Mouse (Mus musculus) fibroblast of lung, adult 2 months (primary cell): ENCODE results near the gene Srrd.
A peak's percentile ranks its signal among the peaks of the same experiment; 100 is the strongest.
"Not testable (repeated sequence)": the region's sequence is repeated elsewhere in the genome, so short reads cannot be mapped to it uniquely, and the experiment has no call there.

Source experiments
- DNase-seq: peaks from one replicate; pipeline ENCODE4 v3.0.0-alpha.2; 2011; ENCODE audit warnings: low read depth

Gene Srrd

GRCm38 (mm10) chr5:112356322-112356721, 13.5 kb upstream of the Srrd start:
- DNase-seq, result no peak

- DNase-seq, result no peak
These were observed 13.1 kb upstream of the Srrd start, which contains the start of gene Gm6583 for GRCm38 (mm10) chr5:112355910-112356309. Gene Gm6583 (minus strand): TSS chr5:112356033.

GRCm38 (mm10) chr5:112355493-112355892, 12.7 kb upstream of the Srrd start:
- DNase-seq, result no peak

- DNase-seq, result no peak
These were observed 6.3 kb upstream of the Srrd start for GRCm38 (mm10) chr5:112349169-112349568.

GRCm38 (mm10) chr5:112346211-112346965, 3.5 kb upstream of the Srrd start:
- no peak for DNase-seq

GRCm38 (mm10) chr5:112344092-112344960, 1.5 kb upstream of the Srrd start:
- no peak for DNase-seq

GRCm38 (mm10) chr5:112343205-112343595, 360 bp upstream of the Srrd start:
- no peak for DNase-seq

GRCm38 (mm10) chr5:112339215-112339614, 3.6 kb downstream of the Srrd start:
- no peak for DNase-seq

GRCm38 (mm10) chr5:112337004-112337403, 5.8 kb downstream of the Srrd start:
- no peak for DNase-seq

GRCm38 (mm10) chr5:112335473-112335872, 7.4 kb downstream of the Srrd start:
- DNase-seq, result no peak

GRCm38 (mm10) chr5:112329805-112330564, 12.9 kb downstream of the Srrd start:
- no peak for DNase-seq

GRCm38 (mm10) chr5:112327854-112328253, 15.0 kb downstream of the Srrd start:
- DNase-seq, result no peak

- DNase-seq, result no peak
These were observed 16.3 kb downstream of the Srrd start for GRCm38 (mm10) chr5:112326446-112327009.

GRCm38 (mm10) chr5:112325546-112326445, 17.0 kb downstream of the Srrd start, which contains the start of gene Tfip11:
Gene Tfip11 (plus strand): TSS chr5:112326358.
- DNase-seq, result peak; percentile 80

GRCm38 (mm10) chr5:112324637-112325545, 17.9 kb downstream of the Srrd start:
- no peak for DNase-seq

GRCm38 (mm10) chr5:112323246-112323645, 19.6 kb downstream of the Srrd start:
- DNase-seq, result no peak

GRCm38 (mm10) chr5:112321376-112321775, 21.5 kb downstream of the Srrd start:
- DNase-seq, result no peak

GRCm38 (mm10) chr5:112320936-112321335, 21.9 kb downstream of the Srrd start:
- DNase-seq, result no peak

- no peak for DNase-seq
These were observed 22.5 kb downstream of the Srrd start for GRCm38 (mm10) chr5:112320379-112320778.

- DNase-seq, result not testable (repeated sequence)
These were observed 23.5 kb downstream of the Srrd start for GRCm38 (mm10) chr5:112319343-112319742.
